Mouse (Mus musculus): ENCODE results near the gene Abhd14b. TPM values are rescaled to one million over a fixed set of nuclear protein-coding genes. Genes with fewer than 3 reads are reported as not detected.

Gene Abhd14b
- polyA plus RNA-seq, 1 experiment from 2014 or later, result 48.3 TPM

- peak overlapping the region; percentile 39; the same call in 1 of the 2 replicates for H3K4me2 ChIP-seq (replicated peaks; ENCODE audit: low read depth, low read length)
- 85% methylated on average over 8 of the region's 8 CpGs for WGBS
- no peaks in the 10 kb centered on the region for H3K36me3 ChIP-seq (ENCODE audit: insufficient read depth, low read length)
- H3K27ac ChIP-seq (ENCODE audit: low read length), result peak overlapping the region; percentile 80
- no peaks in the 10 kb centered on the region for H3K9me3 ChIP-seq (ENCODE audit: low read length)
- peak overlapping the region; percentile 35; the same call in 1 of the 2 replicates for H3K9ac ChIP-seq (replicated peaks; ENCODE audit: low read length)
- H3K4me1 ChIP-seq (ENCODE audit: insufficient read depth, low read length), result peaks cover 83% of the 10 kb centered on the region
- no peak for ATAC-seq (ENCODE audit: low FRiP score, low TSS enrichment)
- H3K4me3 ChIP-seq (ENCODE audit: low read length), result no peak overlapping the region
- no peaks in the 10 kb centered on the region for H3K27me3 ChIP-seq (ENCODE audit: insufficient read depth, low read length)
Measured at GRCm38 (mm10) chr9:106449947-106450346, 2.7 kb downstream of the Abhd14b start.

GRCm38 (mm10) chr9:106450661-106451060, 3.4 kb downstream of the Abhd14b start:
- Histone ChIP-seq H3K9ac (replicated peaks; ENCODE audit: low read length) (peak overlapping the region; percentile 35), H3K27me3 (ENCODE audit: insufficient read depth, low read length) (no peaks in the 10 kb centered on the region), H3K4me1 (ENCODE audit: insufficient read depth, low read length) (peaks cover 85% of the 10 kb centered on the region), H3K9me3 (ENCODE audit: low read length) (no peaks in the 10 kb centered on the region), H3K4me2 (replicated peaks; ENCODE audit: low read depth, low read length) (peak overlapping the region; percentile 39), H3K27ac (ENCODE audit: low read length) (peak overlapping the region; percentile 80), H3K36me3 (ENCODE audit: insufficient read depth, low read length) (no peaks in the 10 kb centered on the region), H3K4me3 (ENCODE audit: low read length) (no peak overlapping the region)
- no peak for ATAC-seq (ENCODE audit: low FRiP score, low TSS enrichment)
- WGBS, result 7% methylated on average over 9 of the region's 9 CpGs

GRCm38 (mm10) chr9:106451298-106451697, 4.0 kb downstream of the Abhd14b start:
- Histone ChIP-seq H3K9me3 (ENCODE audit: low read length) (no peaks in the 10 kb centered on the region), H3K27me3 (ENCODE audit: insufficient read depth, low read length) (no peaks in the 10 kb centered on the region), H3K27ac (ENCODE audit: low read length) (peak overlapping the region; percentile 80), H3K4me3 (ENCODE audit: low read length) (no peak overlapping the region), H3K9ac (replicated peaks; ENCODE audit: low read length) (0 out of 2 replicates have a peak overlapping the region, but pooled peaks have one; percentile 35), H3K4me2 (replicated peaks; ENCODE audit: low read depth, low read length) (peak overlapping the region; percentile 39), H3K4me1 (ENCODE audit: insufficient read depth, low read length) (peaks cover 85% of the 10 kb centered on the region), H3K36me3 (ENCODE audit: insufficient read depth, low read length) (no peaks in the 10 kb centered on the region)
- 61% methylated on average over 11 of the region's 11 CpGs for WGBS
- no peak for ATAC-seq (ENCODE audit: low FRiP score, low TSS enrichment)

GRCm38 (mm10) chr9:106451899-106452298, 4.6 kb downstream of the Abhd14b start:
- 56% methylated on average over 2 of the region's 2 CpGs for WGBS
- no peak overlapping the region for H3K4me3 ChIP-seq (ENCODE audit: low read length)
- H3K9ac ChIP-seq (replicated peaks; ENCODE audit: low read length), result 0 out of 2 replicates have a peak overlapping the region, but pooled peaks have one; percentile 80
- H3K36me3 ChIP-seq (ENCODE audit: insufficient read depth, low read length), result no peaks in the 10 kb centered on the region
- peaks cover 85% of the 10 kb centered on the region for H3K4me1 ChIP-seq (ENCODE audit: insufficient read depth, low read length)
- H3K9me3 ChIP-seq (ENCODE audit: low read length), result no peaks in the 10 kb centered on the region
- H3K27ac ChIP-seq (ENCODE audit: low read length), result no peak overlapping the region
- H3K4me2 ChIP-seq (replicated peaks; ENCODE audit: low read depth, low read length), result 0 out of 2 replicates have a peak overlapping the region, but pooled peaks have one; percentile 2
- no peaks in the 10 kb centered on the region for H3K27me3 ChIP-seq (ENCODE audit: insufficient read depth, low read length)
- no peak for ATAC-seq (ENCODE audit: low FRiP score, low TSS enrichment)

- ATAC-seq (ENCODE audit: low FRiP score, low TSS enrichment), result no peak
- Histone ChIP-seq H3K27me3 (ENCODE audit: insufficient read depth, low read length) (no peaks in the 10 kb centered on the region), H3K36me3 (ENCODE audit: insufficient read depth, low read length) (no peaks in the 10 kb centered on the region), H3K9me3 (ENCODE audit: low read length) (no peaks in the 10 kb centered on the region), H3K4me3 (ENCODE audit: low read length) (peak overlapping the region; percentile 81), H3K27ac (ENCODE audit: low read length) (peak overlapping the region; percentile 96), H3K9ac (replicated peaks; ENCODE audit: low read length) (peak overlapping the region; percentile 80), H3K4me2 (replicated peaks; ENCODE audit: low read depth, low read length) (peak overlapping the region; percentile 94), H3K4me1 (ENCODE audit: insufficient read depth, low read length) (peaks cover 86% of the 10 kb centered on the region)
- WGBS, result 38% methylated on average over 6 of the region's 6 CpGs
Measured at GRCm38 (mm10) chr9:106452351-106452750, 5.1 kb downstream of the Abhd14b start.

- ATAC-seq (ENCODE audit: low FRiP score, low TSS enrichment), result peak; percentile 3; the same call in 1 of the 2 replicates
- H3K9ac ChIP-seq (replicated peaks; ENCODE audit: low read length), result peak overlapping the region; percentile 80
- peak overlapping the region; percentile 94 for H3K4me2 ChIP-seq (replicated peaks; ENCODE audit: low read depth, low read length)
- WGBS, result 2% methylated on average over 7 of the region's 7 CpGs
- no peaks in the 10 kb centered on the region for H3K27me3 ChIP-seq (ENCODE audit: insufficient read depth, low read length)
- no peaks in the 10 kb centered on the region for H3K36me3 ChIP-seq (ENCODE audit: insufficient read depth, low read length)
- peak overlapping the region; percentile 96 for H3K27ac ChIP-seq (ENCODE audit: low read length)
- H3K9me3 ChIP-seq (ENCODE audit: low read length), result no peaks in the 10 kb centered on the region
- peaks cover 88% of the 10 kb centered on the region for H3K4me1 ChIP-seq (ENCODE audit: insufficient read depth, low read length)
- H3K4me3 ChIP-seq (ENCODE audit: low read length), result peak overlapping the region; percentile 81
Measured at GRCm38 (mm10) chr9:106452821-106453220, 5.6 kb downstream of the Abhd14b start.

GRCm38 (mm10) chr9:106453271-106454070, 6.2 kb downstream of the Abhd14b start, which contains the start of gene Pcbp4:
Gene Pcbp4, plus strand, starts transcription at chr9:106453291.
- Histone ChIP-seq H3K27ac (ENCODE audit: low read length) (peak within 1 kb of the TSS; percentile 96), H3K9me3 (ENCODE audit: low read length) (no peaks in the 10 kb centered on the region), H3K4me1 (ENCODE audit: insufficient read depth, low read length) (peaks cover 88% of the 10 kb centered on the region), H3K27me3 (ENCODE audit: insufficient read depth, low read length) (no peaks in the 10 kb centered on the region), H3K4me2 (replicated peaks; ENCODE audit: low read depth, low read length) (peak within 1 kb of the TSS; percentile 94), H3K9ac (replicated peaks; ENCODE audit: low read length) (peak within 1 kb of the TSS; percentile 80), H3K4me3 (ENCODE audit: low read length) (peak within 1 kb of the TSS; percentile 81), H3K36me3 (ENCODE audit: insufficient read depth, low read length) (no peaks in the 10 kb centered on the region)
- peak; percentile 65 for ATAC-seq (ENCODE audit: low FRiP score, low TSS enrichment)
- under 1% methylated on average over 52 of the region's 74 CpGs for WGBS

GRCm38 (mm10) chr9:106454071-106454761, 7.0 kb downstream of the Abhd14b start:
- peak overlapping the region; percentile 80 for H3K9ac ChIP-seq (replicated peaks; ENCODE audit: low read length)
- H3K4me3 ChIP-seq (ENCODE audit: low read length), result peak overlapping the region; percentile 81
- WGBS, result 3% methylated on average over 18 of the region's 20 CpGs
- peaks cover 84% of the 10 kb centered on the region for H3K4me1 ChIP-seq (ENCODE audit: insufficient read depth, low read length)
- ATAC-seq (ENCODE audit: low FRiP score, low TSS enrichment), result peak; percentile 5; the same call in 1 of the 2 replicates
- H3K27me3 ChIP-seq (ENCODE audit: insufficient read depth, low read length), result no peaks in the 10 kb centered on the region
- peak overlapping the region; percentile 94 for H3K4me2 ChIP-seq (replicated peaks; ENCODE audit: low read depth, low read length)
- H3K9me3 ChIP-seq (ENCODE audit: low read length), result no peaks in the 10 kb centered on the region
- peak overlapping the region; percentile 89 for H3K27ac ChIP-seq (ENCODE audit: low read length)
- no peaks in the 10 kb centered on the region for H3K36me3 ChIP-seq (ENCODE audit: insufficient read depth, low read length)

- peaks cover 82% of the 10 kb centered on the region for H3K4me1 ChIP-seq (ENCODE audit: insufficient read depth, low read length)
Measured at GRCm38 (mm10) chr9:106454888-106455681, 7.8 kb downstream of the Abhd14b start.

More at GRCm38 (mm10) chr9:106454888-106455681, 7.8 kb downstream of the Abhd14b start:
- Histone ChIP-seq H3K9me3 (ENCODE audit: low read length) (no peaks in the 10 kb centered on the region), H3K27ac (ENCODE audit: low read length) (peak overlapping the region; percentile 89), H3K27me3 (ENCODE audit: insufficient read depth, low read length) (no peaks in the 10 kb centered on the region), H3K9ac (replicated peaks; ENCODE audit: low read length) (peak overlapping the region; percentile 80), H3K4me2 (replicated peaks; ENCODE audit: low read depth, low read length) (peak overlapping the region; percentile 94), H3K36me3 (ENCODE audit: insufficient read depth, low read length) (peaks cover 3% of the 10 kb centered on the region; the same call in 1 of the 2 replicates), H3K4me3 (ENCODE audit: low read length) (peak overlapping the region; percentile 81)
- peak; percentile 4; the same call in 1 of the 2 replicates for ATAC-seq (ENCODE audit: low FRiP score, low TSS enrichment)
- WGBS, result 3% methylated on average over 17 of the region's 17 CpGs
